Mouse (Mus musculus) heart, embryonic 16.5 days (tissue): ENCODE measurements around the gene Krt2. TPM values are rescaled to one million over a fixed set of nuclear protein-coding genes. Genes with fewer than 3 reads are reported as not detected.

Experiments
- ATAC-seq: fragments of 200-750 bp; cut with Nextera tagmentation; replicated peaks from 2 replicates; pipeline ENCODE4 v1.8.0; 2017; ENCODE audit warnings: moderate number of reproducible peaks; ENCODE audit not compliant: insufficient read depth, low FRiP score; ENCODE audit errors: extremely low read depth
- H3K27ac ChIP-seq: fragments of 300-500 bp; sonication (generic); 2 replicates; pipeline ENCODE4 v1.5.1; 2014; ENCODE audit warnings: mild to moderate bottlenecking, low read length, control low read depth, moderate library complexity
- H3K27me3 ChIP-seq: fragments of 300-500 bp; sonication (generic); 2 replicates; pipeline ENCODE4 v1.6.1; 2014; ENCODE audit warnings: low read length, mixed read lengths; ENCODE audit not compliant: control insufficient read depth, insufficient read depth
- H3K36me3 ChIP-seq: fragments of 300-500 bp; sonication (generic); 2 replicates; pipeline ENCODE4 v1.6.1; 2014; ENCODE audit not compliant: control insufficient read depth, insufficient read depth
- H3K4me1 ChIP-seq: fragments of 300-500 bp; sonication (generic); 2 replicates; pipeline ENCODE4 v1.6.1; 2014; ENCODE audit warnings: low read length, mixed read lengths; ENCODE audit not compliant: control insufficient read depth, insufficient read depth
- H3K4me2 ChIP-seq: fragments of 300-500 bp; sonication (generic); 2 replicates; pipeline ENCODE4 v1.6.1; 2014; ENCODE audit warnings: low read depth, mild to moderate bottlenecking, control low read depth, low read length
- H3K4me3 ChIP-seq: fragments of 300-500 bp; sonication (generic); 2 replicates; pipeline ENCODE4 v1.5.1; 2014; ENCODE audit warnings: mild to moderate bottlenecking, control low read depth, low read length
- H3K9ac ChIP-seq: fragments of 300-500 bp; sonication (generic); 2 replicates; pipeline ENCODE4 v1.6.1; 2014; ENCODE audit warnings: low read length, control low read depth
- H3K9me3 ChIP-seq: fragments of 300-500 bp; sonication (generic); replicated peaks from 2 replicates; pipeline ENCODE4 v1.6.1; 2016; ENCODE audit warnings: low read length; ENCODE audit not compliant: control insufficient read depth
- WGBS: fragments of 180-500 bp; shearing (Covaris S2); extraction: QIAGEN DNeasy Blood & Tissue Kit; methylation state at CpG from one replicate; pipeline ENCODE4 v1.1.7; 2014; 5-methylcytosine and 5-hydroxymethylcytosine counted together
- polyA plus RNA-seq: library from polyadenylated mRNA; unstranded; fragments of >200 nt; fragmentation: Nextera tagmentation; extraction: Ambion mirVana; gene quantifications from 2 replicates; pipeline ENCODE4 v1.2.1, GENCODE M21; 2015

Krt2 gene
- polyA plus RNA-seq, 1 experiment from 2014 or later = not detected

- Histone ChIP-seq H3K27ac (no peak within 1 kb of the TSS), H3K4me1 (0 out of 2 replicates have a peak, but pooled peaks cover under 1% of the 10 kb centered on the region), H3K27me3 (peaks cover 40% of the 10 kb centered on the region), H3K4me3 (no peak within 1 kb of the TSS), H3K9ac (no peak within 1 kb of the TSS), H3K36me3 (no peaks in the 10 kb centered on the region), H3K9me3 (no peaks in the 10 kb centered on the region), H3K4me2 (no peak within 1 kb of the TSS)
- 71% methylated on average over 6 of the region's 6 CpGs for WGBS
- ATAC-seq = no peak
Measured at GRCm38 (mm10) chr15:101850694-101851093, 32.7 kb upstream of the Krt2 start, which contains the start of gene Krt1. Gene Krt1 (minus strand): TSS chr15:101850794.

GRCm38 (mm10) chr15:101845971-101846403, 28.0 kb upstream of the Krt2 start:
- WGBS = under 1% methylated on average over 37 of the region's 37 CpGs
- ATAC-seq = no peak

GRCm38 (mm10) chr15:101843192-101843591, 25.2 kb upstream of the Krt2 start:
- no peak overlapping the region for H3K27ac ChIP-seq
- 0 out of 2 replicates have a peak, but pooled peaks cover 3% of the 10 kb centered on the region for H3K4me1 ChIP-seq
- H3K4me3 ChIP-seq = no peak overlapping the region
- no peak overlapping the region for H3K9ac ChIP-seq
- no peaks in the 10 kb centered on the region for H3K36me3 ChIP-seq
- no peak overlapping the region for H3K4me2 ChIP-seq
- H3K9me3 ChIP-seq = no peaks in the 10 kb centered on the region
- no peak for ATAC-seq
- H3K27me3 ChIP-seq = peaks cover 29% of the 10 kb centered on the region
- WGBS = 58% methylated on average over 9 of the region's 9 CpGs

More at GRCm38 (mm10) chr15:101845971-101846403, 28.0 kb upstream of the Krt2 start:
- H3K27me3 ChIP-seq = peaks cover 31% of the 10 kb centered on the region
- H3K4me1 ChIP-seq = 0 out of 2 replicates have a peak, but pooled peaks cover 3% of the 10 kb centered on the region
- no peaks in the 10 kb centered on the region for H3K9me3 ChIP-seq
- peak overlapping the region; percentile 83 for H3K4me2 ChIP-seq
- peak overlapping the region; percentile 68 for H3K9ac ChIP-seq
- no peak overlapping the region for H3K27ac ChIP-seq
- H3K36me3 ChIP-seq = no peaks in the 10 kb centered on the region
- H3K4me3 ChIP-seq = peak overlapping the region; percentile 58

DNA sequence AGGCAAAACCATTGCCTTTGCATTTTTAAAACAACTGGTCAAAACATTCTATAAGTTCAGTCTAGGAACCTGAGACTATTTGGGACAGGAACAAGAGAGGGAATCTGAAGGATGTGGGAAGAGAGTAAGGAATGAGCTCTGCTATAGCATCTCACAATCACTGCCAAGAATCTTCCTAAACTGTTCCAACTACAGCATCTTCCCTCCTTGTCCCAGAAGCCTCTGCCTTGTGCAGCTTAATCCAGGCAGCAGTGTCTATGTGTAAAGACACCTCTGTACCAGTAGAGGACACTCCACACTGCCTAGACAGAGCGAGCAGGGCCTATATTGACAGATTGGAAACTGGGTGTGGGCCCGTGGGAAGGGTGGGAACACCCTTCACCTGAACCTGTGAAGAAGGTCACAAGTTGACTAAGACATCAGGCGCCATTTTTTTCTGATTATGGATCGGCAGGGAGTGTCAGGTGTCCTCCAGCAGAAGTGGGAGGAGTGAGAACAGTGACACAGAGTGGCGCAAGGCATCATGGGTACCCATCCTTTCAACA, 16.9 kb upstream of the Krt2 start:
- no peak for ATAC-seq
- H3K36me3 ChIP-seq = no peaks in the 10 kb centered on the region
- no peak overlapping the region for H3K9ac ChIP-seq
- H3K4me3 ChIP-seq = no peak overlapping the region
- no peak overlapping the region for H3K4me2 ChIP-seq
- no peaks in the 10 kb centered on the region for H3K9me3 ChIP-seq
- peaks cover 4% of the 10 kb centered on the region; the same call in 1 of the 2 replicates for H3K27me3 ChIP-seq
- WGBS = 53% methylated on average over 5 of the region's 5 CpGs
- H3K27ac ChIP-seq = no peak overlapping the region
- no peaks in the 10 kb centered on the region for H3K4me1 ChIP-seq

GRCm38 (mm10) chr15:101833131-101833530, 15.2 kb upstream of the Krt2 start:
- no peak for ATAC-seq
- Histone ChIP-seq H3K36me3 (no peaks in the 10 kb centered on the region), H3K4me1 (no peaks in the 10 kb centered on the region), H3K9me3 (no peaks in the 10 kb centered on the region), H3K27ac (no peak overlapping the region), H3K27me3 (peaks cover 2% of the 10 kb centered on the region; the same call in 1 of the 2 replicates), H3K4me3 (no peak overlapping the region), H3K4me2 (no peak overlapping the region), H3K9ac (no peak overlapping the region)
- WGBS = 36% methylated on average over 6 of the region's 6 CpGs

- Histone ChIP-seq H3K4me1 (no peaks in the 10 kb centered on the region), H3K9ac (no peak overlapping the region), H3K9me3 (no peaks in the 10 kb centered on the region), H3K4me2 (no peak overlapping the region), H3K4me3 (no peak overlapping the region), H3K27ac (no peak overlapping the region), H3K27me3 (no peaks in the 10 kb centered on the region; the same call in 1 of the 2 replicates), H3K36me3 (no peaks in the 10 kb centered on the region)
- WGBS = 64% methylated on average over 5 of the region's 5 CpGs
- no peak for ATAC-seq
Measured at GRCm38 (mm10) chr15:101829441-101829840, 11.5 kb upstream of the Krt2 start.

GRCm38 (mm10) chr15:101821786-101822185, 3.8 kb upstream of the Krt2 start:
- Histone ChIP-seq H3K36me3 (no peaks in the 10 kb centered on the region), H3K4me1 (no peaks in the 10 kb centered on the region), H3K4me3 (no peak overlapping the region), H3K9ac (no peak overlapping the region), H3K4me2 (no peak overlapping the region), H3K27me3 (peaks cover 6% of the 10 kb centered on the region; the same call in 1 of the 2 replicates), H3K27ac (no peak overlapping the region), H3K9me3 (no peaks in the 10 kb centered on the region)
- no peak for ATAC-seq
- 23% methylated on average over 3 of the region's 3 CpGs for WGBS

DNA sequence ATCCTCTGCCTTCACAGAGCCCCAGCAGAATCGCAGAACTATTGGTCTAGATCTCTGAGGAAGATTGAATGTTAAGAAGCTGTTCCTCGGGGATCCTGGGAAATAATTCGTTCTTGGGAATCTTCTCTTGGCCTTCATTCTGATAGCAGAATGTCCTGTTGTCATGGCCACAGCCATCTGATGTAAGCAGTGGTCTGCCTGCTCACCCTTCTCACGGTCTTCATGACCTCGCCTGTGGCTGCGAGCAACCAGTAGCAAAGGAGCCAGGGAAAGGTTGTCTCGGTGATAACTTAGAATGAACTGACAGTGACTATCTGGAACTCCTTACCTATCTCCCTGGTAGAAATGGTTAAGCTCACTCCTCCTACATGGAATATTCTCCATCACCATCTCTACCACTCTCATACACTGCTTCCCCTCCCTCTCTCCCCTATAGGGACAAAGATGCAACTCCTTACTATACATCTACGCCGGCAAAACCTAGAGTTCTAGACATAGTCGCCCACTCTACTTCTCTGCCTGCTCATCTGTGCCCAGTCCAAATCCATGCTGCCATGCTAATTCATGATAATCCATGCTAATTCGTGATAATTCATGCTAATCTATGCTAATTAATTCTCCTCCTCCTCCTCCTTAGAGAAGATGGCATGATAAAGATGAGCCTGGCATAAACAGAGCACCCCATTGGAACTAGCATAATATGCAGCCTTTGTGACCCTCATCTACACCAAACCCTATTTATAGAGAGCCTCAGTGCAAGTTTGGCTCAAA, 14.7 kb downstream of the Krt2 start:
- Histone ChIP-seq H3K4me3 (no peak overlapping the region), H3K9me3 (no peaks in the 10 kb centered on the region), H3K9ac (no peak overlapping the region), H3K4me2 (no peak overlapping the region), H3K4me1 (no peaks in the 10 kb centered on the region), H3K27ac (no peak overlapping the region), H3K27me3 (no peaks in the 10 kb centered on the region; the same call in 1 of the 2 replicates), H3K36me3 (no peaks in the 10 kb centered on the region)
- ATAC-seq = no peak
- 76% methylated on average over 11 of the region's 11 CpGs for WGBS

DNA sequence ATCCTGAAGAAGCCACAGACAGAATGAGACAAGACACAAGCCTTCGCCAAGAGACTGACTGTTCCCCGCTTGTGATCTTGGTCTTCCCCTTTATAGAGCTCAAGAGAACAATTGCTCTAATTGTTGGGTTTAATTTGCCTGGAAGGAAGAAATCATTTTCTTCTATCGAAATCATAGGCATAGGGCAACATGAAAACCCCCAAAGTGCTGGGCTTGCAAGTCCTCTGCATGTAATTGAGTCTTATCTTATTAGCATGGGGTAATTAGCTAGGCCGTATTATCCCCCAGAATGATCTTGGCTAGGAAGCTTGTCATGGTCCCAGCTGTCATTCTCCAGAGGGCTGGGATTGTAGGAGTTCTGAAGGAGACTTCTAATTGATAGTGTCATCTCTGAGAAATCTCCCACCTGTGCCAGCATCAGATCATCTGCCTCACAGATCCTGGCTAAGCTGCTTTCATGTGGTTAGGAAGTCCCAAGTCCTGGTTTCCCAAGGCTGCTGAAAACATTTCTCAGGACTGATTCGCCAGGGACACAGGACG, 15.6 kb downstream of the Krt2 start, which contains the start of gene Krt73:
Gene Krt73 (minus strand): TSS at position 51 of the 540 bp plus-strand sequence.
- Histone ChIP-seq H3K4me1 (no peaks in the 10 kb centered on the region), H3K27ac (no peak within 1 kb of the TSS), H3K9me3 (no peaks in the 10 kb centered on the region), H3K4me2 (no peak within 1 kb of the TSS), H3K4me3 (no peak within 1 kb of the TSS), H3K27me3 (no peaks in the 10 kb centered on the region; the same call in 1 of the 2 replicates), H3K9ac (no peak within 1 kb of the TSS), H3K36me3 (no peaks in the 10 kb centered on the region)
- ATAC-seq = no peak
- 76% methylated on average over 6 of the region's 6 CpGs for WGBS
